Mouse (Mus musculus) sigmoid colon, adult 10 weeks (tissue): ENCODE measurements around the gene Ppm1f. TPM values are rescaled to one million over a fixed set of nuclear protein-coding genes. Genes with fewer than 3 reads are reported as not detected.

Source experiments
- polyA plus RNA-seq: library from polyadenylated mRNA; stranded (reverse); fragments of 350-450 nt; fragmentation: Illumina TruSeq; extraction: RNeasy Lipid Tissue Mini Kit (QIAGEN cat#74804); gene quantifications from one replicate; pipeline ENCODE4 v1.2.3, GENCODE M21; 2014; ENCODE audit warnings: low read depth, low replicate concordance

Ppm1f gene
- polyA plus RNA-seq = 3.2 TPM

GRCm38 (mm10) chr16:16896382-16897055, at the start of gene Ppm1f:
Gene Ppm1f (plus strand): TSS chr16:16896469.

GRCm38 (mm10) chr16:16863978-16864377, 32.3 kb upstream of the Ppm1f start, which contains the start of gene Igll1:
Gene Igll1 (minus strand): TSS chr16:16863985.

GRCm38 (mm10) chr16:16870617-16871331, 25.5 kb upstream of the Ppm1f start, which contains the start of the genes Top3b and Vpreb1:
Gene Top3b (plus strand): TSS chr16:16870736.
Gene Vpreb1 (minus strand): TSS chr16:16870843.

Other genes starting within 250 kb of the Ppm1f start
- gene Olfr19, start 220.1 kb upstream of the Ppm1f start, polyA plus RNA-seq = not detected
- not detected for gene Spag6l, start 67.0 kb upstream of the Ppm1f start, polyA plus RNA-seq
- not detected for gene Igll1, start 32.5 kb upstream of the Ppm1f start, polyA plus RNA-seq
- 21.5 TPM for gene Top3b, start 25.7 kb upstream of the Ppm1f start, polyA plus RNA-seq
- not detected for gene Vpreb1, start 25.6 kb upstream of the Ppm1f start, polyA plus RNA-seq
- gene Mapk1, start 86.9 kb downstream of the Ppm1f start, polyA plus RNA-seq = 272 TPM
- 0.66 TPM for gene Ypel1, start 173.2 kb downstream of the Ppm1f start, polyA plus RNA-seq
- 117 TPM for gene Ppil2, start 214.8 kb downstream of the Ppm1f start, polyA plus RNA-seq
- gene 2610318N02Rik, start 228.7 kb downstream of the Ppm1f start, polyA plus RNA-seq = not detected
- 15.0 TPM for gene Sdf2l1, start 235.9 kb downstream of the Ppm1f start, polyA plus RNA-seq
- 0.28 TPM for gene Ydjc, start 248.2 kb downstream of the Ppm1f start, polyA plus RNA-seq